Mouse (Mus musculus) v-Abl transformed pro-B cells (cell line): ENCODE measurements around the gene Cx3cl1.

Source experiments
- in situ Hi-C, 2 experiments: fragments of 400-800 bp; cut with MboI; formaldehyde crosslinking; loops; one replicate each; pipeline ENCODE4 v1.15.1; 2025; ENCODE audit not compliant: unreplicated experiment in 2 of 2

The Cx3cl1 gene

GRCm38 (mm10) chr8:94822637-94823560 is 51.1 kb downstream of the Cx3cl1 start:
- in situ Hi-C loops: loop anchor here in 1 of 2 experiments (5.0 to 25.0 kb wide), 2 partner anchors 84 to 511 kb away; no protein-coding TSS in a partner anchor

GRCm38 (mm10) chr8:94825170-94825569 is 53.4 kb downstream of the Cx3cl1 start:
- in situ Hi-C loops: no loop called here

GRCm38 (mm10) chr8:94826210-94826609 is 54.4 kb downstream of the Cx3cl1 start:
- in situ Hi-C loops: no loop called here

- in situ Hi-C loops: no loop called here
These were observed 56.5 kb downstream of the Cx3cl1 start for GRCm38 (mm10) chr8:94828284-94828683.
